Comparison of ENCODE assay signal across 8 mouse cellular contexts in the genomic region with DNA sequence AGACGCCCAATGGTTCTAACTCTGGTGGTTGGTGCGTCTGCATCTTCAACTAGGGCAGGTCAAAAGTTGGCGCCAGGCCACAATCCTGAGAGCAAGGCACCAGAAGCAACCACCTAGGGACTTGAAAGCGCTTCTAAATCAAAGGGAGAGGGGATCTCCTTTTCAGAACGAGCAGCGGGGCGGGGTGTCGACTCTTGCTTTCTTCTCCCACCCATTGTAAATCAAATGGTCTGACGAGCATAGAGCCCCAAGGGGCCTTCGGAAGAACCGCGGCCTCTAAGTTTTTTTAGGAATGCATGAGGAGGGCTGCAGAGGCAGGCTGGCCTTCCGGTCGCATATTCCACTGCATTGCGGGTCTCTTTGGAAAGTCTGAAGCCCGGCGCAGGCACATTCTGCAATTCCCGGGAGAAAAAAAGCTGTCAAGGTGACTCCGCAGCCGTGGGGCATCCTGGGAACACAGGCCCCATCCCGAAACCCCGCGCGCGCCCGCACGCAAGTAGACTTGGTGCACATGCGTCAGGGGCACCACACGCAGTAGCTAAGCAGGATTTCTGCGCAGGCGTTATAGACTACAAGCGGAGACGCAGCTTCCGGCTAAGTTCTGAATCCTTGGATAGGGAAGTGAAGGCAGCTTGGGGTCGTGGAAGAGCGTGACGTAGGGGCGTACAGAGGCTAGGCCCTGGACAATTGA. TPM values are rescaled to one million over a fixed set of nuclear protein-coding genes. Genes with fewer than 3 reads are reported as not detected.
DNase-seq lines count a peak whose midpoint lies in the region; ATAC-seq lines count a peak whose summit lies in the region.

No protein-coding gene starts in this region.

- 0 out of 2 replicates have a peak, but pooled peaks cover 2% of the 10 kb centered on the region for H3K4me1 ChIP-seq in hindbrain, embryonic 11.5 days (replicated peaks; ENCODE audit: control insufficient read depth, insufficient read depth, low read length)
- peaks cover 13% of the 10 kb centered on the region for H3K4me1 ChIP-seq in lung, embryonic 15.5 days

- peak overlapping the region; percentile 78 for H3K4me2 ChIP-seq in hindbrain, embryonic 11.5 days (replicated peaks; ENCODE audit: low read depth, low read length)
- peak overlapping the region; percentile 85 for H3K4me2 ChIP-seq in lung, embryonic 15.5 days

- H3K27me3 ChIP-seq in hindbrain, embryonic 11.5 days (ENCODE audit: control insufficient read depth, insufficient read depth, low read length), result no peaks in the 10 kb centered on the region
- no peaks in the 10 kb centered on the region for H3K27me3 ChIP-seq in lung, embryonic 15.5 days

- DNase-seq in MN1 (ENCODE audit: low spot score), result peak; percentile 57
- DNase-seq in cerebellum, adult 9-10 months, result peak; percentile 92
- peak; percentile 89 to 90 for DNase-seq in frontal cortex, postnatal 10 days (ENCODE audit: low spot score in 2 of 2)
- DNase-seq in hindbrain, embryonic 11.5 days (ENCODE audit: low spot score), result peak; percentile 85
- peak; percentile 95 for DNase-seq in layer of hippocampus, adult 9-11 months
- DNase-seq in ovary, postnatal 10 days (ENCODE audit: low spot score), result peak; percentile 48
- DNase-seq in thymus, postnatal 14 days, result peak; percentile 73

- H3K4me3 ChIP-seq in hindbrain, embryonic 11.5 days (ENCODE audit: low read depth, low read length), result peak overlapping the region; percentile 39
- peak overlapping the region; percentile 42 for H3K4me3 ChIP-seq in lung, embryonic 15.5 days

- peak overlapping the region; percentile 53 for H3K27ac ChIP-seq in hindbrain, embryonic 11.5 days (ENCODE audit: low read depth, low read length)
- peak overlapping the region; percentile 67 for H3K27ac ChIP-seq in lung, embryonic 15.5 days

- WGBS in hindbrain, embryonic 11.5 days, result under 1% methylated on average over 38 of the region's 38 CpGs
- WGBS in lung, embryonic 15.5 days, result 1% methylated on average over 38 of the region's 38 CpGs

- peak overlapping the region; percentile 29 for H3K9ac ChIP-seq in hindbrain, embryonic 11.5 days (ENCODE audit: low read depth, low read length)
- peak overlapping the region; percentile 36 for H3K9ac ChIP-seq in lung, embryonic 15.5 days

- H3K36me3 ChIP-seq in hindbrain, embryonic 11.5 days (ENCODE audit: control insufficient read depth, insufficient read depth, low read length), result no peaks in the 10 kb centered on the region
- H3K36me3 ChIP-seq in lung, embryonic 15.5 days, result no peaks in the 10 kb centered on the region

- no peaks in the 10 kb centered on the region for H3K9me3 ChIP-seq in hindbrain, embryonic 11.5 days (ENCODE audit: control insufficient read depth, low read length)
- no peaks in the 10 kb centered on the region for H3K9me3 ChIP-seq in lung, embryonic 15.5 days

- ATAC-seq in hindbrain, embryonic 11.5 days (ENCODE audit: low FRiP score), result peak; percentile 94
- ATAC-seq in lung, embryonic 15.5 days (ENCODE audit: borderline replicate concordance, extremely low read depth, low FRiP score, low TSS enrichment), result peak; percentile 82

RNA-seq across cellular contexts. Expression of a gene that starts 3.4 kb away (rescaled TPM):
- 0.94 and 1.4 TPM in 2 replicates for polyA plus RNA-seq in hindbrain, embryonic 11.5 days (2014; fragmentation: Nextera tagmentation; extraction: Ambion mirVana)
- 0.70 and 1.1 TPM in 2 replicates for polyA plus RNA-seq in lung, embryonic 15.5 days (2015; fragmentation: Nextera tagmentation; extraction: Ambion mirVana)

RNA-seq across cellular contexts. Expression of a gene that starts 33.6 kb away (rescaled TPM):
- 610 and 637 TPM in 2 replicates for polyA plus RNA-seq in hindbrain, embryonic 11.5 days (2014; fragmentation: Nextera tagmentation; extraction: Ambion mirVana)
- polyA plus RNA-seq in lung, embryonic 15.5 days (2015; fragmentation: Nextera tagmentation; extraction: Ambion mirVana), result 776 and 781 TPM in 2 replicates

RNA-seq across cellular contexts. Expression of a gene that starts 56.5 kb away (rescaled TPM):
- polyA plus RNA-seq in hindbrain, embryonic 11.5 days (2014; fragmentation: Nextera tagmentation; extraction: Ambion mirVana), result 2.3 and 2.7 TPM in 2 replicates
- polyA plus RNA-seq in lung, embryonic 15.5 days (2015; fragmentation: Nextera tagmentation; extraction: Ambion mirVana), result 0.60 and 0.64 TPM in 2 replicates

Comparison
In these comparisons a context has a peak if more than half of its experiments do, and no peak if none do; other contexts are left out.
1. Peak in every context shown above with its lines: DNase-seq, ATAC-seq, H3K4me3 ChIP-seq and H3K27ac ChIP-seq.